Mouse (Mus musculus): ENCODE results near the gene Msh5.

GRCm38 (mm10) chr17:35011440-35011839, 35.1 kb downstream of the Msh5 start:
- TF ChIP-seq ZNF384 (IDR thresholded peaks at IDR 0.05; ENCODE audit: low read depth, low read length) = no peak
- TF ChIP-seq CHD2 (IDR thresholded peaks at IDR 0.05; ENCODE audit: low read depth, low read length) = no peak
- TF ChIP-seq MAFK (IDR thresholded peaks at IDR 0.05; ENCODE audit: insufficient read depth, low read depth, low read length) = no peak
- TF ChIP-seq HCFC1 (IDR thresholded peaks at IDR 0.05; ENCODE audit: borderline replicate concordance, insufficient read depth, low read length) = no peak
